ENCODE assay signal across 9 mouse cellular contexts in the genomic region with DNA sequence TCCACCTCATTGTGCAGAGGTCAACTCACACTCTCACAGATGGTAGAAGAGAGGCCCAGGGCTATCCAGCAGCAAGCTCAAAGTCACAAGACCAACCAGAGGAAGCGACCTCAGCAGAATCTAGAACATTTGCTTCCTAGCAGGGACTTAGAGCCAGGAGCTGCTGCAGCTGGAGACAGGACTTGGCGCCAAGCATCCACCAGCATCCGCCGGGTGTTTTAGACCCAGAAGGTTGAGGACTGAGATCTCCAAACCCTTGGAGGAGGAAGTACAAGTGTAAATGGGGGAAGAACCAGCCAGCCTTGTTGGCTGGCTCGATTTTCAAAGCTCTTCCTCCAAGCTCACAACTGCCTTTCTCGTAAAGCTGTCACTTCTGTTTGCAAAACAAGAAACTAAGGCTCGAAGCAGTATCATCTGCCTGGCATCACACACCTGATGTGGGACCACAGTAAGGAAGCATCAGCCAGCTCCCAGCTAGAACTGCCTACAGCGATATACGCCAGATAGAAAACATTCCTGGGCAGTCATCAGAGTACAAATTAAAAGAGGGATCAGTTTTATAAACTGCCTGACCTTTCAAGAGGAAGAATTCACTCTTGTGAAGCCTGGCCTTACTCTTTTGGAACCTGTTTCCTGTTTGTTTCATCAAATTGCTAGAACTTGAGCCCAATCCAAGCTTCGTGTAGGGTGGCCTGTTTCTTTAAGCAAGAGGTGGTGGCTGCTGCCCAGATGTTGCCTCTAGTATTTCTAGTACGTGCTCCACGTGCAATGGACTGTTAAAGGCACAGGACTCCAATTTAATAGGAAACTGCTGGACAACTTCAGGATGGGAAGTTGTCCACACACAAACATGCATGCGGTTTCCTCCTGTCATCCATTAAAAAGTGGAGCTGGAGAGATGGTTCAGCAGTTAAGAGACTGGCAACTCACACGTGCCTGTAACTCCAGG. TPM values are rescaled to one million over a fixed set of nuclear protein-coding genes. Genes with fewer than 3 reads are reported as not detected.
DNase-seq lines count a peak whose midpoint lies in the region; ATAC-seq lines count a peak whose summit lies in the region.
"Had no signal": no experiment of that assay in that cellular context is flagged by ENCODE, and none has a peak within 500 bp of the region (broad histone marks: within the 10 kb centered on the region; RNA-seq: fewer than 3 reads in every experiment).

No protein-coding gene starts in this region.

- no peaks in the 10 kb centered on the region for H3K27me3 ChIP-seq in limb, embryonic 10.5 days (ENCODE audit: low read depth, poor library complexity, severe bottlenecking)
- H3K27me3 ChIP-seq in forebrain, embryonic 16.5 days (replicated peaks; ENCODE audit: control insufficient read depth, insufficient read depth, low read length), result no peaks in the 10 kb centered on the region
- no peaks in the 10 kb centered on the region for H3K27me3 ChIP-seq in forebrain, embryonic 15.5 days

- H3K9me3 ChIP-seq in limb, embryonic 10.5 days (replicated peaks), result no peaks in the 10 kb centered on the region
- no peaks in the 10 kb centered on the region for H3K9me3 ChIP-seq in forebrain, embryonic 16.5 days (ENCODE audit: control insufficient read depth, low read length)
- H3K9me3 ChIP-seq in forebrain, embryonic 15.5 days, result no peaks in the 10 kb centered on the region

- no peak for ATAC-seq in forebrain, embryonic 16.5 days
- no peak for ATAC-seq in forebrain, embryonic 15.5 days (replicated peaks)

- no peak overlapping the region for H3K4me3 ChIP-seq in limb, embryonic 10.5 days
- no peak overlapping the region for H3K4me3 ChIP-seq in forebrain, embryonic 16.5 days (replicated peaks; ENCODE audit: low read length)
- no peak overlapping the region for H3K4me3 ChIP-seq in forebrain, embryonic 15.5 days

- H3K36me3 ChIP-seq in limb, embryonic 10.5 days, result peaks cover 4% of the 10 kb centered on the region; the same call in 1 of the 2 replicates
- H3K36me3 ChIP-seq in forebrain, embryonic 16.5 days (ENCODE audit: control insufficient read depth, insufficient read depth), result no peaks in the 10 kb centered on the region
- H3K36me3 ChIP-seq in forebrain, embryonic 15.5 days, result no peaks in the 10 kb centered on the region

- peak overlapping the region; percentile 59 for H3K27ac ChIP-seq in limb, embryonic 10.5 days
- H3K27ac ChIP-seq in forebrain, embryonic 16.5 days (ENCODE audit: low read length), result no peak overlapping the region
- no peak overlapping the region for H3K27ac ChIP-seq in forebrain, embryonic 15.5 days (replicated peaks)

- no peak overlapping the region for H3K9ac ChIP-seq in forebrain, embryonic 16.5 days (replicated peaks; ENCODE audit: low read depth, low read length)
- H3K9ac ChIP-seq in forebrain, embryonic 15.5 days (replicated peaks), result no peak overlapping the region

- no peak overlapping the region for H3K4me2 ChIP-seq in forebrain, embryonic 16.5 days (ENCODE audit: low read length)
- H3K4me2 ChIP-seq in forebrain, embryonic 15.5 days (replicated peaks), result no peak overlapping the region

- peak; percentile 63 for DNase-seq in urinary bladder, postnatal 14 days (ENCODE audit: low spot score)
- no peak for DNase-seq in urinary bladder, adult 2 months (ENCODE audit: low spot score)
- DNase-seq in heart, adult 9 months (ENCODE audit: low spot score in 2 of 2), result peak; percentile 86 to 94
- no peak for DNase-seq in limb, embryonic 10.5 days (ENCODE audit: low spot score)
- peak; percentile 39 to 58 for DNase-seq in urinary bladder, postnatal 36 days (ENCODE audit: low spot score in 2 of 2)
- no peak for DNase-seq in layer of hippocampus, adult 8-10 months (ENCODE audit: low spot score in 2 of 2)

- 52% methylated on average over 14 of the region's 14 CpGs for WGBS in limb, embryonic 10.5 days
- WGBS in forebrain, embryonic 16.5 days, result 70% methylated on average over 14 of the region's 14 CpGs
- 76% methylated on average over 14 of the region's 14 CpGs for WGBS in forebrain, embryonic 15.5 days

- peaks cover 83% of the 10 kb centered on the region for H3K4me1 ChIP-seq in limb, embryonic 10.5 days
- H3K4me1 ChIP-seq in forebrain, embryonic 16.5 days (replicated peaks; ENCODE audit: control insufficient read depth, insufficient read depth, low read length), result peaks cover 37% of the 10 kb centered on the region
- H3K4me1 ChIP-seq in forebrain, embryonic 15.5 days, result peaks cover 34% of the 10 kb centered on the region

RNA-seq across cellular contexts. Expression of a gene that starts 1.9 kb away (rescaled TPM):
- polyA plus RNA-seq in urinary bladder, adult 2 months (2012; rRNA removed), result 42.5 and 50.1 TPM in 2 replicates
- polyA plus RNA-seq in limb, embryonic 10.5 days (2016; fragmentation: Nextera tagmentation; extraction: Ambion mirVana), result 29.1 and 31.5 TPM in 2 replicates
- total RNA-seq in layer of hippocampus, adult 8-10 months (2022), result 10 to 100 TPM; 19.4 to 21.5 (median 20.9) TPM
- polyA plus RNA-seq in forebrain, embryonic 16.5 days (2015; fragmentation: Nextera tagmentation; extraction: Ambion mirVana), result 16.3 and 18.1 TPM in 2 replicates
- polyA plus RNA-seq in forebrain, embryonic 15.5 days (2015; fragmentation: Nextera tagmentation; extraction: Ambion mirVana), result 16.1 and 16.4 TPM in 2 replicates

RNA-seq across cellular contexts. Expression of a gene that starts 2.3 kb away (rescaled TPM):
- 47.0 and 48.2 TPM in 2 replicates for polyA plus RNA-seq in urinary bladder, adult 2 months (2012; rRNA removed)
- polyA plus RNA-seq in limb, embryonic 10.5 days (2016; fragmentation: Nextera tagmentation; extraction: Ambion mirVana), result 13.3 and 13.5 TPM in 2 replicates
- total RNA-seq in layer of hippocampus, adult 8-10 months (2022), result 10 to 100 TPM; 26.0 to 30.2 (median 28.1) TPM
- 10.0 and 11.2 TPM in 2 replicates for polyA plus RNA-seq in forebrain, embryonic 16.5 days (2015; fragmentation: Nextera tagmentation; extraction: Ambion mirVana)
- polyA plus RNA-seq in forebrain, embryonic 15.5 days (2015; fragmentation: Nextera tagmentation; extraction: Ambion mirVana), result 13.7 and 13.8 TPM in 2 replicates

RNA-seq across cellular contexts. Expression of a gene that starts 33.9 kb away (rescaled TPM):
- polyA plus RNA-seq in urinary bladder, adult 2 months (2012; rRNA removed), result 49.7 and 68.9 TPM in 2 replicates
- polyA plus RNA-seq in limb, embryonic 10.5 days (2016; fragmentation: Nextera tagmentation; extraction: Ambion mirVana), result 29.7 and 31.5 TPM in 2 replicates
- 100 to 1,000 TPM; 190 to 210 (median 200) TPM for total RNA-seq in layer of hippocampus, adult 8-10 months (2022)
- 82.4 and 90.7 TPM in 2 replicates for polyA plus RNA-seq in forebrain, embryonic 16.5 days (2015; fragmentation: Nextera tagmentation; extraction: Ambion mirVana)
- polyA plus RNA-seq in forebrain, embryonic 15.5 days (2015; fragmentation: Nextera tagmentation; extraction: Ambion mirVana), result 73.6 and 77.2 TPM in 2 replicates

RNA-seq across cellular contexts. Expression of a gene that starts 47.2 kb away (rescaled TPM):
- 0.09 TPM in 1 of 2 replicates, not detected in the other for polyA plus RNA-seq in urinary bladder, adult 2 months (2012; rRNA removed)
- not detected in 2 replicates for polyA plus RNA-seq in limb, embryonic 10.5 days (2016; fragmentation: Nextera tagmentation; extraction: Ambion mirVana)
- not detected for total RNA-seq in layer of hippocampus, adult 8-10 months (2022)
- not detected in 2 replicates for polyA plus RNA-seq in forebrain, embryonic 16.5 days (2015; fragmentation: Nextera tagmentation; extraction: Ambion mirVana)
- not detected in 2 replicates for polyA plus RNA-seq in forebrain, embryonic 15.5 days (2015; fragmentation: Nextera tagmentation; extraction: Ambion mirVana)
- total RNA-seq: megakaryocyte-erythroid progenitor cell, adult 5-6 weeks had no signal

Comparison
In these comparisons a context has a peak if more than half of its experiments do, and no peak if none do; other contexts are left out.
1. DNase-seq: peak in urinary bladder, postnatal 14 days (single experiment), heart, adult 9 months (2 of 2) and urinary bladder, postnatal 36 days (2 of 2); none in urinary bladder, adult 2 months (single experiment), limb, embryonic 10.5 days (single experiment) and layer of hippocampus, adult 8-10 months (0 of 2).